Mouse (Mus musculus) spleen, adult 2 months (tissue): ENCODE results near the gene Sdhb. TPM values are rescaled to one million over a fixed set of nuclear protein-coding genes. Genes with fewer than 3 reads are reported as not detected.

Source experiments
- DNase-seq, 2 experiments: peaks; one replicate each; pipeline versions ENCODE4 v3.0.0 to v3.0.0-alpha.2; 2012 to 2021; ENCODE audit warnings: low spot score in 2 of 2, low read depth in 1 of 2
- H3K27ac ChIP-seq: fragments of 200-500 bp; 2 replicates; pipeline ENCODE4 v1.5.1; 2012; ENCODE audit warnings: low read length, inconsistent platforms; ENCODE audit not compliant: insufficient read depth
- H3K27me3 ChIP-seq: fragments of 200-500 bp; 2 replicates; pipeline ENCODE4 v1.6.1; 2012; ENCODE audit warnings: mild to moderate bottlenecking, moderate library complexity, low read length, inconsistent platforms; ENCODE audit not compliant: control insufficient read depth, insufficient read depth
- H3K36me3 ChIP-seq: fragments of 200-500 bp; 2 replicates; pipeline ENCODE4 v1.6.1; 2012; ENCODE audit warnings: mild to moderate bottlenecking, low read length, inconsistent platforms; ENCODE audit not compliant: control insufficient read depth, insufficient read depth
- H3K4me1 ChIP-seq: fragments of 200-500 bp; 2 replicates; pipeline ENCODE4 v1.6.1; 2011; ENCODE audit warnings: inconsistent platforms; ENCODE audit not compliant: control insufficient read depth, insufficient read depth, insufficient read length
- H3K4me3 ChIP-seq: fragments of 200-500 bp; 2 replicates; pipeline ENCODE4 v1.5.1; 2011; ENCODE audit warnings: mild to moderate bottlenecking, inconsistent platforms; ENCODE audit not compliant: insufficient read depth, insufficient read length; ENCODE audit errors: extremely low read depth
- CTCF ChIP-seq: fragments of 200-500 bp; IDR thresholded peaks from 2 replicates; pipeline ENCODE4 v1.5.1; 2011; ENCODE audit warnings: mild to moderate bottlenecking, inconsistent platforms; ENCODE audit not compliant: insufficient read depth, insufficient read length, insufficient replicate concordance; ENCODE audit errors: extremely low read depth
- POLR2A ChIP-seq: fragments of 200-500 bp; IDR thresholded peaks from 2 replicates; pipeline ENCODE4 v1.6.1; 2011; ENCODE audit warnings: low read depth, low read length, inconsistent platforms
- WGBS: fragments of 180-500 bp; shearing (Covaris S2); methylation state at CpG from one replicate; pipeline ENCODE4 v1.1.7; 2018; 5-methylcytosine and 5-hydroxymethylcytosine counted together
- polyA plus RNA-seq: library from polyadenylated mRNA; depleted of rRNA; stranded (reverse); fragments of >200 nt; gene quantifications from 2 replicates; pipeline ENCODE4 v1.2.3, GENCODE M21; 2012

Sdhb gene
- polyA plus RNA-seq, 1 experiment: 66.0 TPM

- no peak overlapping the region for H3K4me3 ChIP-seq
- H3K4me1 ChIP-seq: peaks cover 4% of the 10 kb centered on the region; the same call in 1 of the 2 replicates
- no peak overlapping the region for H3K27ac ChIP-seq
- TF ChIP-seq POLR2A (no peak), CTCF (no peak)
- WGBS: 90% methylated on average over 11 of the region's 11 CpGs
- H3K36me3 ChIP-seq: no peaks in the 10 kb centered on the region
- H3K27me3 ChIP-seq: 0 out of 2 replicates have a peak, but pooled peaks cover 5% of the 10 kb centered on the region
- DNase-seq: no peak
Observed at GRCm38 (mm10) chr4:141014856-141015255, 53.9 kb downstream of the Sdhb start.

GRCm38 (mm10) chr4:141015356-141015755 lies 54.4 kb downstream of the Sdhb start:
- H3K27me3 ChIP-seq: 0 out of 2 replicates have a peak, but pooled peaks cover 3% of the 10 kb centered on the region
- no peak for DNase-seq
- H3K4me1 ChIP-seq: 0 out of 2 replicates have a peak, but pooled peaks cover 2% of the 10 kb centered on the region
- WGBS: 79% methylated on average over 7 of the region's 7 CpGs
- no peak overlapping the region for H3K4me3 ChIP-seq
- H3K36me3 ChIP-seq: no peaks in the 10 kb centered on the region
- TF ChIP-seq POLR2A (no peak), CTCF (no peak)
- no peak overlapping the region for H3K27ac ChIP-seq

- WGBS: 64% methylated on average over 9 of the region's 9 CpGs
Observed at GRCm38 (mm10) chr4:141016311-141016710, 55.3 kb downstream of the Sdhb start.

GRCm38 (mm10) chr4:141017657-141018436 lies 56.8 kb downstream of the Sdhb start:
- DNase-seq: no peak
- no peaks in the 10 kb centered on the region for H3K4me1 ChIP-seq
- no peak overlapping the region for H3K4me3 ChIP-seq
- no peak overlapping the region for H3K27ac ChIP-seq
- WGBS: 96% methylated on average over 29 of the region's 29 CpGs
- no peaks in the 10 kb centered on the region for H3K36me3 ChIP-seq
- TF ChIP-seq POLR2A: no peak
- no peak for TF ChIP-seq CTCF
- H3K27me3 ChIP-seq: no peaks in the 10 kb centered on the region

More at GRCm38 (mm10) chr4:141016311-141016710, 55.3 kb downstream of the Sdhb start:
- DNase-seq: no peak
- TF ChIP-seq CTCF: no peak
- TF ChIP-seq POLR2A: no peak
- Histone ChIP-seq H3K27ac (no peak overlapping the region), H3K27me3 (no peaks in the 10 kb centered on the region), H3K4me1 (no peaks in the 10 kb centered on the region), H3K36me3 (no peaks in the 10 kb centered on the region), H3K4me3 (no peak overlapping the region)

- H3K4me1 ChIP-seq: no peaks in the 10 kb centered on the region
- H3K36me3 ChIP-seq: no peaks in the 10 kb centered on the region
- WGBS: 97% methylated on average over 17 of the region's 17 CpGs
- H3K4me3 ChIP-seq: no peak overlapping the region
- no peaks in the 10 kb centered on the region for H3K27me3 ChIP-seq
- H3K27ac ChIP-seq: no peak overlapping the region
- no peak for TF ChIP-seq POLR2A
- no peak for TF ChIP-seq CTCF
- DNase-seq: no peak
Observed at GRCm38 (mm10) chr4:141020220-141020619, 59.2 kb downstream of the Sdhb start.

GRCm38 (mm10) chr4:141020811-141021613 lies 60.0 kb downstream of the Sdhb start:
- no peak overlapping the region for H3K27ac ChIP-seq
- no peaks in the 10 kb centered on the region for H3K27me3 ChIP-seq
- no peaks in the 10 kb centered on the region for H3K36me3 ChIP-seq
- no peak overlapping the region for H3K4me3 ChIP-seq
- no peak for DNase-seq
- no peak for TF ChIP-seq POLR2A
- no peak for TF ChIP-seq CTCF
- 86% methylated on average over 14 of the region's 14 CpGs for WGBS
- H3K4me1 ChIP-seq: no peaks in the 10 kb centered on the region

GRCm38 (mm10) chr4:141021614-141021929 lies 60.6 kb downstream of the Sdhb start:
- H3K4me3 ChIP-seq: no peak overlapping the region
- 86% methylated on average over 11 of the region's 11 CpGs for WGBS
- no peak for DNase-seq
- H3K4me1 ChIP-seq: no peaks in the 10 kb centered on the region
- H3K27ac ChIP-seq: no peak overlapping the region
- H3K27me3 ChIP-seq: no peaks in the 10 kb centered on the region
- H3K36me3 ChIP-seq: no peaks in the 10 kb centered on the region
- no peak for TF ChIP-seq CTCF
- no peak for TF ChIP-seq POLR2A
